Mouse (Mus musculus) limb, embryonic 13.5 days (tissue): ENCODE results near the gene St5. TPM values are rescaled to one million over a fixed set of nuclear protein-coding genes. Genes with fewer than 3 reads are reported as not detected.

Experiments
- ATAC-seq: fragments of 200-750 bp; cut with Nextera tagmentation; 2 replicates; pipeline ENCODE4 v1.8.0; 2017; ENCODE audit warnings: low read depth, moderate number of reproducible peaks, moderate TSS enrichment; ENCODE audit not compliant: low FRiP score
- H3K27ac ChIP-seq: fragments of 300-500 bp; sonication (generic); 2 replicates; pipeline ENCODE4 v1.5.1; 2015; ENCODE audit warnings: inconsistent platforms, mild to moderate bottlenecking, moderate library complexity
- H3K27me3 ChIP-seq: fragments of 300-500 bp; sonication (generic); 2 replicates; pipeline ENCODE4 v1.6.1; 2015; ENCODE audit warnings: mild to moderate bottlenecking, inconsistent platforms
- H3K36me3 ChIP-seq: fragments of 300-500 bp; sonication (generic); 2 replicates; pipeline ENCODE4 v1.6.1; 2015; ENCODE audit warnings: inconsistent platforms, mild to moderate bottlenecking, moderate library complexity
- H3K4me1 ChIP-seq: fragments of 300-500 bp; sonication (generic); 2 replicates; pipeline ENCODE4 v1.6.1; 2015; ENCODE audit warnings: inconsistent platforms
- H3K4me2 ChIP-seq: fragments of 300-500 bp; sonication (generic); replicated peaks from 2 replicates; pipeline ENCODE4 v1.6.1; 2015; ENCODE audit warnings: inconsistent platforms, mild to moderate bottlenecking, moderate library complexity
- H3K4me3 ChIP-seq: fragments of 300-500 bp; sonication (generic); 2 replicates; pipeline ENCODE4 v1.5.1; 2015; ENCODE audit warnings: moderate library complexity, mild to moderate bottlenecking, inconsistent platforms
- H3K9ac ChIP-seq: fragments of 300-500 bp; sonication (generic); 2 replicates; pipeline ENCODE4 v1.6.1; 2015; ENCODE audit warnings: mild to moderate bottlenecking, inconsistent platforms
- H3K9me3 ChIP-seq: fragments of 300-500 bp; sonication (generic); 2 replicates; pipeline ENCODE4 v1.6.1; 2016; ENCODE audit warnings: inconsistent platforms
- WGBS: fragments of 180-500 bp; shearing (Covaris S2); methylation state at CpG from one replicate; pipeline ENCODE4 v1.1.7; 2015; 5-methylcytosine and 5-hydroxymethylcytosine counted together
- polyA plus RNA-seq: library from polyadenylated mRNA; unstranded; fragments of >200 nt; fragmentation: Nextera tagmentation; extraction: Ambion mirVana; gene quantifications from 2 replicates; pipeline ENCODE4 v1.2.1, GENCODE M21; 2015

The St5 gene
- polyA plus RNA-seq, 1 experiment from 2014 or later = 47.3 TPM

DNA sequence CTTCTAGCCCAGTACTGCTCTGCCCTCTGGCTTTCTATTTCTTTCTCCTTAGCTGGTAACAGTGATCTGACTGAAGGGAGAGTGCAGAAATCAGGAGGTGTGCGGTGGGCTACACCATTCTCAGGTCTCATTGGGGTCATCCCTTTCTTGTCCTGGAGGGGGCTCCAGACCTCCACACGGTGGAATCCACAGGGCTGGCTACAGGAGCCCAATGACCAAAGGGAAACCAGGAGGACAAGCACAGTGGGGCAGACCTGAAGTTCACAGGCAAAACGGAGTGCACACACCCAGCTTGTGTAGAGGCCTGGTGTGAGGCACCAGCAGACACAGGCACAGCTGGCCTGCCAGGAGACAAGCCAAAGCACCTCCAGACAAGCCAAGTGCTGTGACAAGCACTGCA lies 175.0 kb downstream of the St5 start:
- Histone ChIP-seq H3K4me1 (no peaks in the 10 kb centered on the region), H3K4me2 (no peak overlapping the region), H3K36me3 (peaks cover 89% of the 10 kb centered on the region), H3K9ac (no peak overlapping the region), H3K4me3 (no peak overlapping the region), H3K27me3 (no peaks in the 10 kb centered on the region), H3K27ac (no peak overlapping the region), H3K9me3 (no peaks in the 10 kb centered on the region)
- WGBS = 20% methylated on average over 3 of the region's 3 CpGs
- peak; percentile 39; the same call in 1 of the 2 replicates for ATAC-seq

DNA sequence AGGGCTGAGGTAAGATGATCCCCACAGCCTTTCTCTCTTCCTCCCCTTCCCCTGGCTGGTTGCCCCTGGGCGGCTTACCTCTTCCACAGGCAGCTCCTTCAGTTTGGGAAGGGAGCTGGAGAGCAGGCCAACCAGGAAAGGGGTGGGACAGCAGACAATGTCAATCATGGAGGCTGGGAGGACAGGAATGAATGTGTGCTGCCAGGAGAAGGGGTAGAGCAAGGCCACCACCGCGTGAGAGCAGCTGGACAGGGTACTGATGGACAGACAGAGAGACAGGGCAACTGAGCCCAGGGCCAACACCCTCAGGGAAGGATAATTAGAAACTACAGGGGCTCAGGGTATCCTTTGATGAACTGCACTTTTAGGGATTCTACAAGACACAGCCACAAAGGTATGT lies 175.9 kb downstream of the St5 start:
- no peak overlapping the region for H3K4me2 ChIP-seq
- WGBS = 83% methylated on average over 3 of the region's 3 CpGs
- no peak overlapping the region for H3K9ac ChIP-seq
- no peak for ATAC-seq
- H3K27ac ChIP-seq = no peak overlapping the region
- H3K27me3 ChIP-seq = no peaks in the 10 kb centered on the region
- no peaks in the 10 kb centered on the region for H3K9me3 ChIP-seq
- no peak overlapping the region for H3K4me3 ChIP-seq
- no peaks in the 10 kb centered on the region for H3K4me1 ChIP-seq
- peaks cover 90% of the 10 kb centered on the region for H3K36me3 ChIP-seq

DNA sequence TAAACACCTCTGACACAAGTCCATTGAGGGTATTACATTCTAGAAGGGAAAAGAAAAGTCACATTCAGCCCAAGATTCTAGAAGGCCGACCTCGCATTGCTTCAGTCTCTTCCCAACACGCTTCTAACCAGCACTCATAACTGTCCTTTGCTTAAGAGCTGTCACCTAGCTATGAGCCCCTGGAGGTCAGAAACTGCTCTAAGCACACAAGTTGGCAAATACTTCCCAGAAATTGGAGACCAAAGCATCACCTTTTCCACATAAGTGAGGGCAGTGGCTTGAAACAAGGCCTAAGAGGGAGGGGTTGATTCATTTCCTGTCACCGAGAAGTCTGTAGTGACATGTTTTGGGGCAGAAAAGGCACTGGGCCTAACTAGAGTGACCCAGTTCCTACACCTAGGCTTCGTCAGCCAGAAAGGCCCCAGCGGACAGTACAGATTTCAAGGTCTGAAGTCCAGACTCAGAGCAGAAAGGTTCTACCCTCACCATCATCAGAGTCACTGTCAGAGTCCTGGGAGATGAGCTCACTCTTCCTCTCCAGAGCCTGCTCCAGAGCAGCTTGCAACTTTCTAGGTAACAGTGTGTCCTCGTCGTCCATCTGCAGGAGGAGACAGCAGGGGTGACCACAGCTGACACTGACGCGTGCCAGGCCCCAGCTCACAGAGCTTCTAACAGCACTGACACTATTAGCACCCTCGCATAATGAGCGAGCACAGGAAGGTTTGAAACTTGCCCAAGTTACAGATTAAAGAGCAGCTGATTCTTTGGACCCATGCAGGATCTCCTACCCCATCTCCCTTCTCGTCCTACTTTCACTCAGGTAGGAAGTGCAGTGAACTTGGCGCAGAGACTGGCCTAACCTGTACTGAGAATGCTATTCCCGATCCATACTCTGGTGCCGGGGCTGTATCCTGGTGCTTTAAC lies 177.4 kb downstream of the St5 start:
- peak overlapping the region; percentile 58 for H3K27ac ChIP-seq
- WGBS = 61% methylated on average over 16 of the region's 16 CpGs
- ATAC-seq = no peak

DNA sequence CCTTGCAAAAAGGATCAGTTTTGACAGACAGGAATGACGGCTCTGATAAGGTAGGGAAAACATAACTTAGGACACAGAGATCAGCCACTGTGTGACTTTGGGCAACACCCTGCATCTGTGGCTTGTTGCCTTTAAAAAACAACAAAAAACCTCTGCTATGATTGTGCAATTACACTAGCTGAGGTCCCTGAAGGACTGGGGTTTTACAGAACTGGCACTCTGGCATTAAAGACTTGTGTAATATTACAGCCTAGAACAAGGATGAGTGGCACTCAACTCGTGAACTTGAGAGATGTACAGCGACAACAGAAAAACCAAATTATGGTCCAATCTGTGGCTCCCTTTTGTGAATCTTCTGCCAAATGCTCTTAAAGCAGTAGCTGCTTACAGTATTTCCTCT lies 178.6 kb downstream of the St5 start:
- 0 out of 2 replicates have a peak overlapping the region, but pooled peaks have one; percentile 58 for H3K27ac ChIP-seq
- H3K4me1 ChIP-seq = peaks cover 23% of the 10 kb centered on the region
- H3K4me2 ChIP-seq = no peak overlapping the region
- no peak for ATAC-seq
- peaks cover 83% of the 10 kb centered on the region for H3K36me3 ChIP-seq
- 84% methylated on average over 3 of the region's 3 CpGs for WGBS
- 0 out of 2 replicates have a peak overlapping the region, but pooled peaks have one; percentile 14 for H3K9ac ChIP-seq
- H3K4me3 ChIP-seq = no peak overlapping the region
- no peaks in the 10 kb centered on the region for H3K27me3 ChIP-seq
- no peaks in the 10 kb centered on the region for H3K9me3 ChIP-seq

More for the DNA sequence above, 177.4 kb downstream of the St5 start:
- no peak overlapping the region for H3K9ac ChIP-seq
- H3K4me1 ChIP-seq = peaks cover 11% of the 10 kb centered on the region
- peaks cover 90% of the 10 kb centered on the region for H3K36me3 ChIP-seq
- H3K27me3 ChIP-seq = no peaks in the 10 kb centered on the region
- H3K4me2 ChIP-seq = no peak overlapping the region
- no peak overlapping the region for H3K4me3 ChIP-seq
- no peaks in the 10 kb centered on the region for H3K9me3 ChIP-seq

DNA sequence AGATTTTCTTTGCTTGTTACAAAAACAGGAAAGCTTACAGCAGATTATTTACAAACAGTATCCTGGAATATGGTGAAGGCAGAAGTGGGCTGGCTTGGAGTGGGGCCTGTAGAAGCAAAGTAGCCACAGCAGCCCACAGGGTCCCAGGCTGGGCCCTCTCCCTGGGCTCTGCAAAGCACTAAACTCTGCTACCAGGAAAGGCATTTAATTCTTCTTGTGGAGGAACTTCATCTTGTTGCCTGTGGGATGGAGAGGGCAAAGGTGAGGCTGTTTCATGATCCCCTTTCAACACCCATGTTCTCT lies 179.0 kb downstream of the St5 start:
- peaks cover 80% of the 10 kb centered on the region for H3K36me3 ChIP-seq
- no peak overlapping the region for H3K4me3 ChIP-seq
- H3K27me3 ChIP-seq = no peaks in the 10 kb centered on the region
- H3K4me2 ChIP-seq = no peak overlapping the region
- 0 out of 2 replicates have a peak overlapping the region, but pooled peaks have one; percentile 14 for H3K9ac ChIP-seq
- no peak overlapping the region for H3K27ac ChIP-seq
- H3K4me1 ChIP-seq = peaks cover 24% of the 10 kb centered on the region
- no peak for ATAC-seq
- no peaks in the 10 kb centered on the region for H3K9me3 ChIP-seq

DNA sequence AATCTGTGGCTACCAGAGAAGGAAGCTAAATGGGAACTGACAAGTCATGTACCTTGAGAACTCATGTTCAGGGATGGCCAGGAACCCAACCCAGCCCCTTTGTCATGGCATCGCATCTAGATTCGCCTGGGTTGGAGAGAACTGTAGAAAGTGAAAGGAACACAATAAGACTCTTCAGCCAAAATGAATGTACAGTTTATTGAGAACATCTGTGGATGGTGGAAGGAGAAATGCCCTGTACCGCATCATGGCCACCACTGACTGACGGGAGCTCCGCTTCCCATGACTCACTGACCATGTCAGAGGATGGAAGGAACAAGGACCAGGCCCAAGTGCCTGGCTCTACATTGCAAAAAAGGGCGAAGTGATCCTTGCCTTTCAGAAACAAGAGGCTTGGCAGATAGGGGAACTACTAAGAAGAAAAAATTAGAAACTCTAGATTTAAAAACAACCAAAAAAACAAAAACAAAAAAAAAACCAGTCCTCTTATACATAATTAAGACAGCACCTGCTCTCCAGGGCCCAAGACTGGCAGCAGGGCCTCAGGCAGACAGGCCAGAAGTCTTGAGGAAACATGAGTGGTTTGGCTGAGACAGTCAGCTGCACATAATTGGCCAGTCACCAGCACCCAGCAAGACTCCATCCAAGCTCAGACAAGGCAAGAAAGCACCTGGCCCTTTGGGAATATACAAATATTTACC lies 179.5 kb downstream of the St5 start:
- 56% methylated on average over 6 of the region's 6 CpGs for WGBS
- no peak overlapping the region for H3K4me3 ChIP-seq
- ATAC-seq = no peak
- 0 out of 2 replicates have a peak overlapping the region, but pooled peaks have one; percentile 8 for H3K9ac ChIP-seq
- no peaks in the 10 kb centered on the region for H3K27me3 ChIP-seq
- no peaks in the 10 kb centered on the region for H3K9me3 ChIP-seq
- peaks cover 24% of the 10 kb centered on the region for H3K4me1 ChIP-seq
- no peak overlapping the region; the same call in 1 of the 2 replicates for H3K27ac ChIP-seq
- no peak overlapping the region for H3K4me2 ChIP-seq
- H3K36me3 ChIP-seq = peaks cover 80% of the 10 kb centered on the region

DNA sequence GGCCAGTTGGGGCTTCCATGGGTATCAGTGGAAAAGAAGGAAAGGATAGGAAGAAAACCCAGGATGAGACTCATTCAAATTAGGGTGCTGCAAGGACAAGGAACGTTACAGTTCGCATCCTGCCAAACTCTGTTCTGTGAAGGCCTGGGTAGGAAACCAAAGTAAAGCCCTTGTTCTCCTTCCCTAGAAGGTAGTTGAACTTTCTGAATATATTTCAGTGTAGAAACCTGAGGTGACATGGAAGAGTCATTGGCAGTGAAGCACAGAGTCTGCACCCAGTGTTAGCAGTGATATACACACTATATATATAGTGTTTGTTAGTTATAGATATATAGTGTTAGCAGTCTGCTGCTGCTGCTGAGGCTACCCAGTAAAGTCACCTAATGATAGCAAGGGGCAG lies 180.1 kb downstream of the St5 start:
- Histone ChIP-seq H3K9ac (no peak overlapping the region), H3K36me3 (peaks cover 78% of the 10 kb centered on the region), H3K27me3 (no peaks in the 10 kb centered on the region), H3K4me2 (no peak overlapping the region), H3K9me3 (no peaks in the 10 kb centered on the region), H3K27ac (no peak overlapping the region; the same call in 1 of the 2 replicates), H3K4me1 (peaks cover 24% of the 10 kb centered on the region), H3K4me3 (no peak overlapping the region)
- no peak for ATAC-seq
- 58% methylated on average over 2 of the region's 2 CpGs for WGBS

DNA sequence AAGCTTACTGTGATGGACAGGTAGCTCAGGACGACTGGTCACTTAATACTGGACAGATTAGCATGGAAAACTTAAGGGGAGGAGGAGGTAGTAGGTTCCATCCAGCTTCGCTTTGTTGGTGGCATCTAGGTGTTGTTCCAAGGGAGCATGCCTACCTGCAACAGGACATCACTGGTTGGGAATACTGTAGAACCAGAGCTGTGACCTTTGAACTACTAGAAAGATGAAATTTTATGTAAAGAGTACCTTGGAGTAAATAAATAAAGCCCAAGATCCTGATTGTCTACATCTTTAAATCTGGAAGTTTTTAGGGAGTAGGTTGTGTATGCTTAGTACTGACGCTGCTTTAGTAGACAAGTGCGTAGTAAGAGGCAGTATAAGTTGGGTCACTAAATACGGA lies 181.3 kb downstream of the St5 start:
- 0 out of 2 replicates have a peak overlapping the region, but pooled peaks have one; percentile 3 for H3K4me2 ChIP-seq
- WGBS = 80% methylated on average over 5 of the region's 5 CpGs
- no peak overlapping the region for H3K4me3 ChIP-seq
- ATAC-seq = no peak
- H3K36me3 ChIP-seq = peaks cover 66% of the 10 kb centered on the region
- H3K9ac ChIP-seq = peak overlapping the region; percentile 31; the same call in 1 of the 2 replicates
- H3K27me3 ChIP-seq = no peaks in the 10 kb centered on the region
- peaks cover 32% of the 10 kb centered on the region for H3K4me1 ChIP-seq
- H3K9me3 ChIP-seq = no peaks in the 10 kb centered on the region
- H3K27ac ChIP-seq = no peak overlapping the region

DNA sequence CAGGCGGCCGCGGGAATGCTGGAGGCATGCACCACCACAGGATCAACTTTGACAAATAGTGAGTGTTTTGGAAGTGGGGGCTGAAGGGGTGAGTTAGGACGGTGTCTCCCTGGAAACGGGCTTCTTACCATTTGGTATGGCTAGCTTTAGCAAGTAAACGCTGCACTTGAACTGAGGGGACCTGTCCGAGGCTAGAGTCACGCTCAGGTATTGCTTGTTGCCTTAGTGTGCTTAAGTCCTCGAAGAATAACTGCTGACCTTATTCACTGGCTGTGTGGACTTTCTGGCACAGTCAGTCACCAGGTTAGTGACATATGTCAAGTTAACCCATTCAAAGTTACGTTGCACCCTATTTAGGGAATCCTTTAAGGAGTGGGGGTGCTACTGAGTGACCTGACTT lies 183.5 kb downstream of the St5 start:
- Histone ChIP-seq H3K4me3 (peak overlapping the region; percentile 96), H3K27ac (peak overlapping the region; percentile 89; the same call in 1 of the 2 replicates), H3K4me2 (peak overlapping the region; percentile 77), H3K36me3 (peaks cover 45% of the 10 kb centered on the region), H3K27me3 (no peaks in the 10 kb centered on the region), H3K4me1 (peaks cover 32% of the 10 kb centered on the region), H3K9me3 (no peaks in the 10 kb centered on the region), H3K9ac (peak overlapping the region; percentile 99)
- WGBS = 5% methylated on average over 10 of the region's 10 CpGs
- ATAC-seq = no peak

DNA sequence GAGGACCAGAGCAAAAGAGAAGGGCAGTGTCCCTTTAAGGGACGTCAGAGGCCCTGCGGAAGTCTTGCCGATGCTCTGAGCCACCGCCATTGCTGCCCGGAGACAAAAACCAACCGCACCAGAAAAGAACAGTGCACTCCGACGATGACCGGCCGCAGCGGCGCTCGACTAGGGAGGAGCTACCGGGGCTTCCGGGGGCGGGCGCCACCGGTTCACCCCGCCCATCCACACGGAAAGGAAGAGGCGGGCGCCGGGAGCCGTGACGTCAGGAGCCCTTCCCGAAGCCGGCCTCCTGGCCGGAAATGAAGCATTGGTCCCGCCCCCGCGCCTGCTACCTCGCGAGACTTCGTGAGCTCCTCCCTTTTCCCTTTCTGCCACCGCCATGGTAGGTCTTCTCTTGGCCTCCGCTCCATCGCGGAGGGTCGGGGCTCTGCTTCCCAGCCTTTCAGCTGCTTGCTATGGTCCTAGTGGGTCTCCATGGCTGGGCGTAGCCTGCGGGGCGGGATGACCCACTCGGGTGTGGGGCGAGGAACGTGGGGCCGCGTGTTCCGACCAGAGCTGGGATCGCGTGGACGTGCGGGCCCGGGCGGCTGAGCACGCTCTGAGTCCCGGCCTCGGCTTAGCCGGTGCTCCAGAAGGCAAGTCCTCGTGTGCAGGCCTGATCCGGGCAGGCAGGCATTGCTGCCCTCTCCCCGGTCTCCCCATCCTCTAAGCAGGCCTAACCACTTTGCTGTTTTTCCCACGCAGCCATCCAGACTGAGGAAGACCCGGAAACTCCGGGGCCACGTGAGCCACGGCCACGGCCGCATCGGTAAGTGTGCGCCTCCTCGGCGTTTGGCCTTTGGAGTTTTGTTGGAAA lies 184.3 kb downstream of the St5 start, which contains the start of gene Rpl27a:
Rpl27a (plus strand) TSS at position 310 of the 859 bp plus-strand sequence.
- peaks cover 32% of the 10 kb centered on the region for H3K4me1 ChIP-seq
- ATAC-seq = peak; percentile 94

DNA sequence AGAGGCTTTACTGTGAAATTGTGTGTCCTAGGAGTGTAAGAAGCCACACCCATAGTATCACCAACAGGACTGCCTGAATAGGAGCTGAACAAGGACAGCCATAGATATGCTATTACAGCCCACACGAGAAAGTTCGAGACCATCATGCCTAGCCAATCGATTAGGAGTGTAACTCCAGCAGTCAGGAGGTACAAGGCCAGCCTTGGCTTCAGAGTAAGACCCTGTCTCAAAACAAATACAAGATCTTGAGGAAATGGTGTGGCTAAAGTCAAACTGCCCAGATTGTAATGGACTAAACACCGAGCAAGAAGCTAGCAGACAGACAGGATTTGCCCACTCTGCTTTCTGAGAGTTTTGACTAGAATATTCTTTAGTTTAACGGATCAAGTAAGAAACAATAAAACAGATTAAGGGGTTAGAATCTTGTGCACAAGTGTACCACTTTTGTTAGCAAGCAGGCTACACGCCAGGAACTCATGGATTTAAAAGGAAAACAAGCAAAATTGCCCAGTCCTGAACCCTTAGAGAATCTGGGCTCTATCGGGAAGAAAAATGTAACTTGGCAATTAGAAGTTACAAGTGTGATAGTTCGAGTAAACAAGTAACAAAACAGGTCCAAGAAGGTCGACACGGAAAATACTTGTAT lies 185.2 kb downstream of the St5 start:
- Histone ChIP-seq H3K4me3 (peak overlapping the region; percentile 96), H3K4me1 (peaks cover 32% of the 10 kb centered on the region), H3K9ac (peak overlapping the region; percentile 81), H3K36me3 (peaks cover 27% of the 10 kb centered on the region), H3K27ac (peak overlapping the region; percentile 98), H3K27me3 (no peaks in the 10 kb centered on the region), H3K9me3 (no peaks in the 10 kb centered on the region), H3K4me2 (peak overlapping the region; percentile 77)
- no peak for ATAC-seq
- 20% methylated on average over 10 of the region's 10 CpGs for WGBS

More for the DNA sequence above, 184.3 kb downstream of the St5 start, which contains the start of gene Rpl27a:
- peak within 1 kb of the TSS; percentile 99 for H3K9ac ChIP-seq
- no peaks in the 10 kb centered on the region for H3K27me3 ChIP-seq
- H3K4me3 ChIP-seq = peak within 1 kb of the TSS; percentile 96
- under 1% methylated on average over 72 of the region's 72 CpGs for WGBS
- H3K36me3 ChIP-seq = peaks cover 36% of the 10 kb centered on the region
- no peaks in the 10 kb centered on the region for H3K9me3 ChIP-seq
- H3K27ac ChIP-seq = peak within 1 kb of the TSS; percentile 98
- H3K4me2 ChIP-seq = peak within 1 kb of the TSS; percentile 77
